ENCODE assay signal across 28 mouse cellular contexts in genomic region chr17:28537881-28538280, GRCm38 (mm10). TPM values are rescaled to one million over a fixed set of nuclear protein-coding genes. Genes with fewer than 3 reads are reported as not detected.
DNase-seq lines count a peak whose midpoint lies in the region; ATAC-seq and TF ChIP-seq lines count a peak whose summit lies in the region.
"Had no signal": no experiment of that assay in that cellular context is flagged by ENCODE, and none has a peak within 500 bp of the region (broad histone marks: within the 10 kb centered on the region; RNA-seq: fewer than 3 reads in every experiment).

No protein-coding gene starts in this region.

- H3K4me3 ChIP-seq in kidney, adult 2 months (ENCODE audit: insufficient read depth, low read depth, low read length), result no peak overlapping the region
- no peak overlapping the region for H3K4me3 ChIP-seq in lung, embryonic 14.5 days (ENCODE audit: low read depth, low read length)
- H3K4me3 ChIP-seq in ES-Bruce4 (ENCODE audit: low read depth, low read length), result no peak overlapping the region
- H3K4me3 ChIP-seq: embryonic facial prominence, embryonic 12.5 days; heart, adult 2 months; heart, embryonic 13.5 days; limb, embryonic 10.5 days; liver, embryonic 13.5 days; midbrain, embryonic 12.5 days had no signal

- no peak overlapping the region for H3K9ac ChIP-seq in lung, embryonic 14.5 days
- no peak overlapping the region for H3K9ac ChIP-seq in ES-Bruce4 (ENCODE audit: low read depth, poor library complexity, severe bottlenecking)
- H3K9ac ChIP-seq: embryonic facial prominence, embryonic 12.5 days; forebrain, postnatal 0 days; heart, embryonic 13.5 days; liver, embryonic 13.5 days; midbrain, embryonic 12.5 days had no signal

- H3K9me3 ChIP-seq in lung, embryonic 14.5 days (ENCODE audit: low read depth, low read length), result no peaks in the 10 kb centered on the region
- H3K9me3 ChIP-seq in ES-Bruce4 (replicated peaks; ENCODE audit: control insufficient read depth, insufficient read depth, low read length, poor library complexity, severe bottlenecking), result no peaks in the 10 kb centered on the region
- H3K9me3 ChIP-seq: limb, embryonic 10.5 days had no signal

- TF ChIP-seq POLR2A in kidney, adult 2 months (IDR thresholded peaks at IDR 0.05; ENCODE audit: low read depth, low read length), result no peak
- TF ChIP-seq POLR2A in ES-Bruce4 (IDR thresholded peaks at IDR 0.05; ENCODE audit: insufficient read depth, low read length), result no peak

- WGBS in kidney, adult 2 months, result 57% methylated on average over 12 of the region's 12 CpGs
- WGBS in lung, embryonic 14.5 days, result 42% methylated on average over 12 of the region's 12 CpGs

- no peaks in the 10 kb centered on the region for H3K36me3 ChIP-seq in kidney, adult 2 months (ENCODE audit: control insufficient read depth, insufficient read depth, low read length)
- H3K36me3 ChIP-seq in lung, embryonic 14.5 days (ENCODE audit: insufficient read depth), result no peaks in the 10 kb centered on the region
- no peaks in the 10 kb centered on the region for H3K36me3 ChIP-seq in ES-Bruce4 (ENCODE audit: control insufficient read depth, insufficient read depth, low read length, poor library complexity, severe bottlenecking)
- H3K36me3 ChIP-seq: embryonic facial prominence, embryonic 12.5 days; heart, embryonic 13.5 days; limb, embryonic 10.5 days; liver, embryonic 13.5 days; midbrain, embryonic 12.5 days had no signal

- 0 out of 2 replicates have a peak, but pooled peaks have one; percentile 1 for TF ChIP-seq CTCF in kidney, adult 2 months (conservative IDR thresholded peaks at IDR 0.05; ENCODE audit: insufficient read depth, insufficient read length, low read depth, low read length)
- TF ChIP-seq CTCF in lung, embryonic 14.5 days (IDR thresholded peaks at IDR 0.05; ENCODE audit: low read depth), result peak; percentile 25; the same call in 1 of the 2 replicates
- TF ChIP-seq CTCF in ES-Bruce4 (IDR thresholded peaks at IDR 0.05; ENCODE audit: low read depth, low read length), result peak; percentile 87

- no peak for TF ChIP-seq EP300 in ES-Bruce4 (IDR thresholded peaks at IDR 0.05; ENCODE audit: insufficient read depth, low read depth, low read length)

- no peak for DNase-seq in kidney, adult 2 months
- DNase-seq in kidney, postnatal 25 days, result no peak
- no peak for DNase-seq in lung, embryonic 14.5 days
- no peak for DNase-seq in lung, postnatal 4 days
- peak; percentile 78 for DNase-seq in R1 (ENCODE audit: low read depth, low spot score)
- DNase-seq in neural tube, embryonic 10.5 days (ENCODE audit: extremely low spot score, low spot score), result no peak
- DNase-seq in urinary bladder, adult 2 months (ENCODE audit: low spot score), result no peak
- DNase-seq: cerebellum, adult 11-12 months; cerebellum, postnatal 25 days; forebrain, postnatal 0 days; gastrocnemius, postnatal 36 days; heart, adult 2 months; heart, postnatal 14 days; kidney, postnatal 4 days; liver, embryonic 13.5 days had no signal

- no peak overlapping the region for H3K27ac ChIP-seq in kidney, adult 2 months (ENCODE audit: insufficient read depth, low read depth, low read length)
- no peak overlapping the region for H3K27ac ChIP-seq in lung, embryonic 14.5 days (ENCODE audit: low read depth)
- no peak overlapping the region for H3K27ac ChIP-seq in ES-Bruce4 (ENCODE audit: insufficient read depth, low read length)
- H3K27ac ChIP-seq: embryonic facial prominence, embryonic 12.5 days; heart, adult 2 months; heart, embryonic 13.5 days; limb, embryonic 10.5 days; liver, embryonic 13.5 days; midbrain, embryonic 12.5 days had no signal

- no peaks in the 10 kb centered on the region for H3K27me3 ChIP-seq in kidney, adult 2 months (replicated peaks; ENCODE audit: control insufficient read depth, insufficient read depth, low read length)
- no peaks in the 10 kb centered on the region for H3K27me3 ChIP-seq in lung, embryonic 14.5 days (ENCODE audit: insufficient read depth, low read length)
- no peaks in the 10 kb centered on the region for H3K27me3 ChIP-seq in ES-Bruce4 (ENCODE audit: control insufficient read depth, insufficient read depth, low read length, poor library complexity, severe bottlenecking)
- H3K27me3 ChIP-seq: embryonic facial prominence, embryonic 12.5 days; midbrain, embryonic 12.5 days had no signal

- ATAC-seq in lung, embryonic 14.5 days (ENCODE audit: insufficient read depth), result no peak
- ATAC-seq: forebrain, postnatal 0 days; inflammation-experienced regulatory T-cells, adult 6 months had no signal

- H3K4me1 ChIP-seq in kidney, adult 2 months (ENCODE audit: control insufficient read depth, insufficient read depth, low read length), result no peaks in the 10 kb centered on the region
- H3K4me1 ChIP-seq in lung, embryonic 14.5 days (ENCODE audit: insufficient read depth), result no peaks in the 10 kb centered on the region
- H3K4me1 ChIP-seq in ES-Bruce4 (ENCODE audit: control insufficient read depth, insufficient read depth, low read length), result no peaks in the 10 kb centered on the region
- H3K4me1 ChIP-seq: embryonic facial prominence, embryonic 12.5 days; heart, embryonic 13.5 days; limb, embryonic 10.5 days; liver, embryonic 13.5 days; midbrain, embryonic 12.5 days had no signal

- no peak overlapping the region for H3K4me2 ChIP-seq in lung, embryonic 14.5 days
- H3K4me2 ChIP-seq: embryonic facial prominence, embryonic 12.5 days; heart, embryonic 13.5 days; liver, embryonic 13.5 days; midbrain, embryonic 12.5 days had no signal

RNA-seq across cellular contexts. Expression of gene Armc12, which starts 7.3 kb away (rescaled TPM):
- polyA plus RNA-seq in kidney, adult 2 months (2012; rRNA removed), result 0.20 TPM in 1 of 2 replicates, not detected in the other
- not detected in 2 replicates for polyA plus RNA-seq in lung, embryonic 14.5 days (2014; fragmentation: Nextera tagmentation; extraction: Ambion mirVana)
- not detected in 2 replicates for polyA plus RNA-seq in ES-Bruce4 (2011; ENCODE audit: insufficient read depth, insufficient read length, low read depth, missing spikeins)
- polyA plus RNA-seq in urinary bladder, adult 2 months (2012; rRNA removed), result not detected in 2 replicates
- polyA plus RNA-seq: embryonic facial prominence, embryonic 12.5 days; forebrain, embryonic 11.5 days; forebrain, postnatal 0 days; heart, embryonic 13.5 days; hindbrain, embryonic 11.5 days; kidney, embryonic 14.5 days; limb, embryonic 10.5 days; liver, embryonic 13.5 days; lung, embryonic 16.5 days; midbrain, embryonic 12.5 days; neural tube, embryonic 11.5 days; small intestine, adult 2 months; stomach, embryonic 16.5 days had no signal

RNA-seq across cellular contexts. Expression of gene Clpsl2, which starts 11.3 kb away (rescaled TPM):
- not detected in 2 replicates for polyA plus RNA-seq in kidney, adult 2 months (2012; rRNA removed)
- not detected in 2 replicates for polyA plus RNA-seq in lung, embryonic 14.5 days (2014; fragmentation: Nextera tagmentation; extraction: Ambion mirVana)
- not detected in 2 replicates for polyA plus RNA-seq in ES-Bruce4 (2011; ENCODE audit: insufficient read depth, insufficient read length, low read depth, missing spikeins)
- not detected in 2 replicates for polyA plus RNA-seq in urinary bladder, adult 2 months (2012; rRNA removed)
- polyA plus RNA-seq: embryonic facial prominence, embryonic 12.5 days; forebrain, embryonic 11.5 days; forebrain, postnatal 0 days; heart, adult 2 months; heart, embryonic 13.5 days; hindbrain, embryonic 11.5 days; inflammation-experienced regulatory T-cells, adult 6 months; kidney, embryonic 14.5 days; limb, embryonic 10.5 days; liver, embryonic 13.5 days; lung, embryonic 16.5 days; midbrain, embryonic 12.5 days; neural tube, embryonic 11.5 days; small intestine, adult 2 months; stomach, embryonic 16.5 days had no signal

RNA-seq across cellular contexts. Expression of gene Fkbp5, which starts 20.6 kb away (rescaled TPM):
- polyA plus RNA-seq in kidney, adult 2 months (2012; rRNA removed), result 13.4 and 14.3 TPM in 2 replicates
- 8.3 and 8.7 TPM in 2 replicates for polyA plus RNA-seq in lung, embryonic 14.5 days (2014; fragmentation: Nextera tagmentation; extraction: Ambion mirVana)
- 60.2 and 67.1 TPM in 2 replicates for polyA plus RNA-seq in ES-Bruce4 (2011; ENCODE audit: insufficient read depth, insufficient read length, low read depth, missing spikeins)
- 13.5 and 22.6 TPM in 2 replicates for polyA plus RNA-seq in urinary bladder, adult 2 months (2012; rRNA removed)

RNA-seq across cellular contexts. Expression of gene Clps, which starts 22.7 kb away (rescaled TPM):
- polyA plus RNA-seq in kidney, adult 2 months (2012; rRNA removed), result 0.35 and 2.0 TPM in 2 replicates
- polyA plus RNA-seq in lung, embryonic 14.5 days (2014; fragmentation: Nextera tagmentation; extraction: Ambion mirVana), result 0.33 and 0.80 TPM in 2 replicates
- polyA plus RNA-seq in ES-Bruce4 (2011; ENCODE audit: insufficient read depth, insufficient read length, low read depth, missing spikeins), result not detected in 2 replicates
- polyA plus RNA-seq in urinary bladder, adult 2 months (2012; rRNA removed), result 0.32 and 0.46 TPM in 2 replicates
- polyA plus RNA-seq: embryonic facial prominence, embryonic 12.5 days; forebrain, embryonic 11.5 days; forebrain, postnatal 0 days; hindbrain, embryonic 11.5 days; inflammation-experienced regulatory T-cells, adult 6 months; kidney, embryonic 14.5 days; limb, embryonic 10.5 days; midbrain, embryonic 12.5 days; neural tube, embryonic 11.5 days had no signal

RNA-seq across cellular contexts. Expression of gene Lhfpl5, which starts 37.6 kb away (rescaled TPM):
- 0.19 and 0.41 TPM in 2 replicates for polyA plus RNA-seq in kidney, adult 2 months (2012; rRNA removed)
- polyA plus RNA-seq in lung, embryonic 14.5 days (2014; fragmentation: Nextera tagmentation; extraction: Ambion mirVana), result 0.20 and 0.32 TPM in 2 replicates
- polyA plus RNA-seq in ES-Bruce4 (2011; ENCODE audit: insufficient read depth, insufficient read length, low read depth, missing spikeins), result not detected in 2 replicates
- 0.12 and 0.18 TPM in 2 replicates for polyA plus RNA-seq in urinary bladder, adult 2 months (2012; rRNA removed)
- polyA plus RNA-seq: liver, embryonic 13.5 days had no signal

Comparison
In these comparisons a context has a peak if more than half of its experiments do, and no peak if none do; other contexts are left out.
1. CTCF ChIP-seq: peak in every context shown above with its lines; median percentile 87 in ES-Bruce4; 25 in lung, embryonic 14.5 days; 1 in kidney, adult 2 months.